Mouse (Mus musculus): ENCODE measurements at regions not wholly inside any gene's neighbourhood (a gene's known extent, or its start where the extent isn't known, plus 50 kb on each side); places are given as distances from the start of the nearest gene placed in this dataset.
"Not testable (repeated sequence)": the region's sequence is repeated elsewhere in the genome, so short reads cannot be mapped to it uniquely, and the experiment has no call there.

GRCm38 (mm10) chr6:140856468-140857117, 127.5 kb downstream of the Gm11077 start:
- TF ChIP-seq FLI1 (IDR thresholded peaks at IDR 0.05; ENCODE audit: low read length), result no peak
- Histone ChIP-seq H3K4me1 (no peaks in the 10 kb centered on the region), H3K27me3 (replicated peaks) (peaks cover 3% of the 10 kb centered on the region), H3K9me3 (0 out of 2 replicates have a peak, but pooled peaks cover 2% of the 10 kb centered on the region), H3K4me3 (replicated peaks) (no peak overlapping the region), H3K36me3 (replicated peaks; ENCODE audit: low read length) (no peaks in the 10 kb centered on the region)

- no peak overlapping the region for H3K4me3 ChIP-seq (replicated peaks)
- H3K4me1 ChIP-seq, result no peaks in the 10 kb centered on the region
- peaks cover 3% of the 10 kb centered on the region for H3K27me3 ChIP-seq (replicated peaks)
- no peaks in the 10 kb centered on the region for H3K9me3 ChIP-seq
- H3K36me3 ChIP-seq (replicated peaks; ENCODE audit: low read length), result no peaks in the 10 kb centered on the region
- TF ChIP-seq FLI1 (IDR thresholded peaks at IDR 0.05; ENCODE audit: low read length), result no peak
- TF ChIP-seq GATA1 (IDR thresholded peaks at IDR 0.05; ENCODE audit: borderline replicate concordance, low read length), result no peak
Observed at GRCm38 (mm10) chr6:140857118-140857746, 128.1 kb downstream of the Gm11077 start.

GRCm38 (mm10) chr6:140869523-140869922, 140.4 kb downstream of the Gm11077 start:
- not testable (repeated sequence) for H3K9me3 ChIP-seq; H3K27me3 ChIP-seq (replicated peaks); H3K4me3 ChIP-seq (replicated peaks); H3K4me1 ChIP-seq; H3K36me3 ChIP-seq (replicated peaks; ENCODE audit: low read length)

- Histone ChIP-seq H3K9me3 (peaks cover 13% of the 10 kb centered on the region), H3K4me1 (no peaks in the 10 kb centered on the region), H3K27me3 (replicated peaks) (no peaks in the 10 kb centered on the region), H3K36me3 (replicated peaks; ENCODE audit: low read length) (no peaks in the 10 kb centered on the region), H3K4me3 (replicated peaks) (no peak overlapping the region)
- no peak for TF ChIP-seq GATA1 (IDR thresholded peaks at IDR 0.05; ENCODE audit: borderline replicate concordance, low read length)
- no peak for TF ChIP-seq FLI1 (IDR thresholded peaks at IDR 0.05; ENCODE audit: low read length)
Observed at GRCm38 (mm10) chr6:140874831-140875230, 145.7 kb downstream of the Gm11077 start.

GRCm38 (mm10) chr6:140883651-140884050, 154.6 kb downstream of the Gm11077 start:
- TF ChIP-seq GATA1 (IDR thresholded peaks at IDR 0.05; ENCODE audit: borderline replicate concordance, low read length), result no peak
- TF ChIP-seq FLI1 (IDR thresholded peaks at IDR 0.05; ENCODE audit: low read length), result no peak
- Histone ChIP-seq H3K36me3 (replicated peaks; ENCODE audit: low read length) (no peaks in the 10 kb centered on the region), H3K27me3 (replicated peaks) (no peaks in the 10 kb centered on the region), H3K4me3 (replicated peaks) (no peak overlapping the region), H3K9me3 (0 out of 2 replicates have a peak, but pooled peaks cover 2% of the 10 kb centered on the region), H3K4me1 (no peaks in the 10 kb centered on the region)

- Histone ChIP-seq H3K4me1 (no peaks in the 10 kb centered on the region), H3K9me3 (0 out of 2 replicates have a peak, but pooled peaks cover 7% of the 10 kb centered on the region), H3K27me3 (replicated peaks) (no peaks in the 10 kb centered on the region), H3K4me3 (replicated peaks) (no peak overlapping the region), H3K36me3 (replicated peaks; ENCODE audit: low read length) (no peaks in the 10 kb centered on the region)
- TF ChIP-seq GATA1 (IDR thresholded peaks at IDR 0.05; ENCODE audit: borderline replicate concordance, low read length) (no peak), FLI1 (IDR thresholded peaks at IDR 0.05; ENCODE audit: low read length) (no peak)
Observed at GRCm38 (mm10) chr6:140888610-140889009, 159.5 kb downstream of the Gm11077 start.

- TF ChIP-seq FLI1 (IDR thresholded peaks at IDR 0.05; ENCODE audit: low read length), result no peak
- H3K4me1 ChIP-seq, result no peaks in the 10 kb centered on the region
Observed at GRCm38 (mm10) chr6:140890060-140890459, 161.0 kb downstream of the Gm11077 start.

GRCm38 (mm10) chr6:140890591-140890990, 161.5 kb downstream of the Gm11077 start:
- TF ChIP-seq FLI1 (IDR thresholded peaks at IDR 0.05; ENCODE audit: low read length), result no peak
- no peak for TF ChIP-seq GATA1 (IDR thresholded peaks at IDR 0.05; ENCODE audit: borderline replicate concordance, low read length)
- Histone ChIP-seq H3K4me3 (replicated peaks) (no peak overlapping the region), H3K27me3 (replicated peaks) (no peaks in the 10 kb centered on the region), H3K4me1 (no peaks in the 10 kb centered on the region), H3K36me3 (replicated peaks; ENCODE audit: low read length) (no peaks in the 10 kb centered on the region), H3K9me3 (peaks cover 12% of the 10 kb centered on the region; the same call in 1 of the 2 replicates)

More at GRCm38 (mm10) chr6:140890060-140890459, 161.0 kb downstream of the Gm11077 start:
- Histone ChIP-seq H3K27me3 (replicated peaks) (no peaks in the 10 kb centered on the region), H3K9me3 (peaks cover 10% of the 10 kb centered on the region; the same call in 1 of the 2 replicates), H3K36me3 (replicated peaks; ENCODE audit: low read length) (no peaks in the 10 kb centered on the region), H3K4me3 (replicated peaks) (no peak overlapping the region)

- H3K36me3 ChIP-seq (replicated peaks; ENCODE audit: low read length), result no peaks in the 10 kb centered on the region
- no peaks in the 10 kb centered on the region for H3K27me3 ChIP-seq (replicated peaks)
- no peak overlapping the region for H3K4me3 ChIP-seq (replicated peaks)
- H3K9me3 ChIP-seq, result peaks cover 24% of the 10 kb centered on the region; the same call in 1 of the 2 replicates
- TF ChIP-seq FLI1 (IDR thresholded peaks at IDR 0.05; ENCODE audit: low read length), result no peak
- TF ChIP-seq GATA1 (IDR thresholded peaks at IDR 0.05; ENCODE audit: borderline replicate concordance, low read length), result no peak
- H3K4me1 ChIP-seq, result no peaks in the 10 kb centered on the region
Observed at GRCm38 (mm10) chr6:140894467-140894866, 165.4 kb downstream of the Gm11077 start.

GRCm38 (mm10) chr6:140895441-140895840, 166.4 kb downstream of the Gm11077 start:
- Histone ChIP-seq H3K9me3 (peaks cover 19% of the 10 kb centered on the region; the same call in 1 of the 2 replicates), H3K4me1 (no peaks in the 10 kb centered on the region), H3K4me3 (replicated peaks) (no peak overlapping the region), H3K27me3 (replicated peaks) (no peaks in the 10 kb centered on the region), H3K36me3 (replicated peaks; ENCODE audit: low read length) (no peaks in the 10 kb centered on the region)
- no peak for TF ChIP-seq FLI1 (IDR thresholded peaks at IDR 0.05; ENCODE audit: low read length)
- TF ChIP-seq GATA1 (IDR thresholded peaks at IDR 0.05; ENCODE audit: borderline replicate concordance, low read length), result no peak
